Mouse (Mus musculus): Measurements from ENCODE around the gene Prph2.

- no peak for TF ChIP-seq CTCF (IDR thresholded peaks at IDR 0.05; ENCODE audit: borderline replicate concordance, control insufficient read depth, extremely low read depth, insufficient read depth, low read length, poor library complexity)
- no peak for TF ChIP-seq POLR2A (IDR thresholded peaks at IDR 0.05; ENCODE audit: control insufficient read depth, extremely low read depth, insufficient read depth, low read length, poor library complexity)
Observed at GRCm38 (mm10) chr17:46870204-46870798, 40.0 kb upstream of the Prph2 start.

All from thymus, adult 2 months (tissue).